Mouse (Mus musculus): ENCODE results near the gene Rmnd1. TPM values are rescaled to one million over a fixed set of nuclear protein-coding genes. Genes with fewer than 3 reads are reported as not detected.
A peak's percentile ranks its signal among the peaks of the same experiment; 100 is the strongest.
"Not testable (repeated sequence)": the region's sequence is repeated elsewhere in the genome, so short reads cannot be mapped to it uniquely, and the experiment has no call there.

Rmnd1 gene
- 10 to 100 TPM; 39.8 to 49.9 (median 41.7) TPM for total RNA-seq (2022)

DNA sequence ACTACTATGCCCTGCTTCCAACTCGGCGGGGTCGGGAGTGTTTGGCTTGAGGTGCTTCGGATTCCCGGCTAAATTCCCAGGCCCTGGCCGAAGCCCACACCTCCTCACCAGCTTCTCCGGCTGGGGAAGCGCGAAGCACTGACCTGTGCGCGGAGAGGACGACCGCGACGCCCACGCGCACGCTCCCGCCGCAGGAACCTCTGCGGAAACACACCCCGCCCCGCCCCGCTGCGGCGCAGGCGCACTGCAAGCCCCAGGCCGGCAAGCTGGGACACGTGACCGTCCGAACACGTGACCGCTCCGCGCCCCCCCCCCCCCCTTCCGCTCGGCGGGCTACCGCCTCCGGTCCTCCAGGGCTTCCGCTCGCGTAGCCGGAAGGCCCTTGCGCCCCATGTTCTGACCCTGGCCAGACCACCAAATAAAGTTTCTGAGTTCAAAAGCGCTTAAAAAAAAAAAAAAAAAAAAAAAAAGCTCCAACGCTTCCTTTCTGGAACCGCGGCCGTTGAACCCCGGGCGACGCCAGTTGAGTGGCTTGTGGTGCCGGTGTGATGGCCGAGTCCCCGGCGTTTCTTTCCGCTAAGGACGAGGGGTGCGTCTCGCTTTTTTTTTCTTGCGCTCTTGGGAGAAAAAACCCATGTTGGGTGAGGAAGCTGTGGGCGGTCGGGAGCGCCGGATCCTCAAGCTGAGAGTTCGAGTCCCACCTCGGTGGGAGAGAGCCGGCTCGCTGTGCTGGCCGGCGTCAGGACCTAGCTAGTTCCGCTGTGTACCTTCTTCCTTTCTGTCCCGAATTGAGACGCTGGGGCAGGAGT is at the start of gene Rmnd1, which contains the start of gene Armt1:
TSS of gene Rmnd1 (minus strand) at position 266 of the 809 bp plus-strand sequence.
TSS of gene Armt1 (plus strand) at position 345 of the 809 bp plus-strand sequence.
- DNase-seq = peak; percentile 92

DNA sequence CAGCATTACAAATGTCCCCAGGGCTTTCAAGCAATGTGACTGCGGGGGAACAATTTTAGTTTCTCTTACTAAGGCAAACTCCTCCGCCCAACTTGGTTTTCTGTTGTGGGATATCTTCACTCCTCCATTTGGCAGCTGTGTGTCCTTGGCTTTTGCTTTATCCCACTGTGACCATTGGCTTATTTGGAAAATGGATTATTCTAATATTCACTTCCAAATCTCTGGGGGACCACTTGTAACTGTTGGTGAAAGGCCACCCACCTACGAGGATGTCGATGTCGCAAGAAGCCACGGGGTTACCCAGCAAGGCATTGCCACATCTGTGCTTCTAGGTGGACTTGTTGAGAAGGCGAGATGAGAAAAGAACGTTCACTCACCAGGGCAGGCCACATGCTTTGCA is 49.5 kb upstream of the Rmnd1 start:
- peak; percentile 39 for DNase-seq

DNA sequence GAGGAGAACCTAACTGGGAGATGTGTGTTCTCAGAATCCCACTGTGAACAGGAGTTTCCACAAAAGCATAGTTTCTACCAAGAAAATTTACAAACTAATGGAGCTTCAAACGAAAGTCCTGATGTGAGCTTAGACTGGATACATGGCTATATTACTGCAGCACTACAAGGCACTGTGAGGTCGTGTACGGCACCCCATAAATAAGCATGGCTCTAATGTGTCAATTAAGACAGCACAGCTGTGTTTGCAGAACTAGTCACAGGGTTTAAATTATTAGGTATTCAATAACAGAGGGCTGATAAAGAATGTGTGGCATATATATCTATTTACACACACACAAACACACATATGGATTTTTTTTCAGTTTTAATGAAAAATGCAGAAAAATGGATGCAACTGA is 48.7 kb upstream of the Rmnd1 start:
- DNase-seq = no peak

DNA sequence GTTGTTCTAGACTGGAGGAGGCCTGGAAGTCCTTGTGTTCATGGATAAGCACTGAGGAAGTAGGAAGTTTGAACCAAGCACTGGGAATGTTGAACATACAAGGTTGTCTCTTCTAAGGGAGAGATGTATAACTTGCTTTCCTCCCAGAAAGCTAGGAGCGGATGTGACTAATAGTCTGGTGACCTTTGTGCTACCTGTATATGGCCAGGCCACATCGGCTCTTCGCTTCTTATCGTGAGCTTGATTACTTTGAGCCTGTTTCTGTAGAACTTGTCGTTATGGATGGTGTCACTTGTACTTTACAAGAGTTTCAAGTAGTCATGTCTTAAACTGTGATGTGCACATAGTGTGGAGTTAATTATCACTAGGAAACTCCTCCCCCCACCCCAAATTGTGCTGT is 44.4 kb upstream of the Rmnd1 start:
- no peak for DNase-seq

DNA sequence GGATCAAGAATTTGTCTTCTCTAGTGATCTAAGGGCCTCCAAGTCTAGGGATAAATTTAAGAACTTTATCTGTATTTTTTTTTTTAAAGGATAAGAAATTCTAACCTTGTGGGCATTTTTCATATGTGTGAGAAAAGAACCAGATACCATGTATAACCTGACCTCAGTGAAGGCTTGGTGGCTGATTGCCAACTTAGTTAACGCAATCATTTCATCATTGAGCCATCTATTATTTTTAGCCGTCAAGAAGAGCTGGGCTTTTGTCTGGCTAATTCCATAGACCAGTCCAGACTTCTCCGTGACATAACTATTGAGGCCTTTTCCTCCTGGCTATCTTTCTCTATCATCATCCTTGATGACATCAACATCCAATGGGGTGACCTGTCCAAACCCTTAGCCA is 43.2 kb upstream of the Rmnd1 start:
- DNase-seq = no peak

DNA sequence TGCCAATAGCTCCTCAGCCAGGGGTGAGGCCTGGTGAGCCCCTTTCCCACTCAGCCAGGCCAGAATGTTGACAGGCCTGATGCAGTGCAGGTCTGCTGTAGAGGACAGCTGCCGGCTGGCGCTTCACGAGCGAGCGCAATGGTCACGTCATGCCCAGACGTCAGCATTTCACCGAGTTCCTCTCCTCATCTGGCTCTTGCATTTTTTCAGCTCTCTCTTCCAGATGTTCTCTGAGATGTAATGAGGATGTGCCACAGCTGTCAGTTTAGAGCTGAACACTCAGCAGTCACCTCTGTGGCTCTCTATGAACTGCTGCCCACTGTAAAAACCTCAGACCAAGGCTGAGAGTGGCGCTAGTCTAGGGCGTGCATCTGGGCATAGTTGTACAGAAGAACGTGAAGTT is 41.4 kb upstream of the Rmnd1 start:
- DNase-seq = no peak

DNA sequence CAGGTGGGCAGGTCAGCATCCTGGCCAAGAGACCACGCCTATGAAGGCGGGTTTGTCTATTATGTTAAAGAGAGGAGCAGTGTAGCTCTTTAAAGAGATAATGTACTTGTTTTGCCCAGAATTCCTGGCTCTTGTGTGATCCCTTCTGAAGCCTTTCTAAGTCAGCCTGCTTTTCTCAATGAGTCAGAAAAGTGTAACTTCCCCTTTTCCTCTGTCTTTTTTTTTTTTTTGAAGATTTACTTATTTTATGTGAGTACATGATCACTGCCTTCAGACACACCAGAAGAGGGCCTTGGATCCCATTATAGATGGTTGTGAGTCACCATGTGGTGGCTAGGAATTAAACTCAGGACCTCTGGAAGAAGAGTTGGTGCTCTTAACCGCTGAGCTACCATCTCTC is 37.2 kb upstream of the Rmnd1 start:
- no peak for DNase-seq

DNA sequence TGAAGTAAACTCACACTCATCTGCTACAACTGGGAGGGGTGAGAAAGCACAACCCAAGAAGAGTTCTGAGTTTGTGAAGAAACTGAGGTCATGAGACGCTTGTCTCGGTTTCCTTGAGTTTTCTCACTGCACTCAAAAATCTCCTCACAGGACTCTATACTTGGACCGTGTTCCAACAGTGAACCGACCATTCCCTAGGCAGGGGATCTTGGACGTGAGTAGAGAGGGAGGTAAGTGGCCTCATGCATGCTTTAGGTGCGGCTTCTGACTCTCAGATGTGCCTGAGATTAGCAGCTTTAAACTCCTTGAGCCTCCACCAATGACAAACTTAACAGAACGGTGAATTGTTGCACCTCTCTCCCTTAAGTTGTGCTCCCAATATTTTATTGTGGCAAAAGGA is 33.6 kb upstream of the Rmnd1 start:
- no peak for DNase-seq

DNA sequence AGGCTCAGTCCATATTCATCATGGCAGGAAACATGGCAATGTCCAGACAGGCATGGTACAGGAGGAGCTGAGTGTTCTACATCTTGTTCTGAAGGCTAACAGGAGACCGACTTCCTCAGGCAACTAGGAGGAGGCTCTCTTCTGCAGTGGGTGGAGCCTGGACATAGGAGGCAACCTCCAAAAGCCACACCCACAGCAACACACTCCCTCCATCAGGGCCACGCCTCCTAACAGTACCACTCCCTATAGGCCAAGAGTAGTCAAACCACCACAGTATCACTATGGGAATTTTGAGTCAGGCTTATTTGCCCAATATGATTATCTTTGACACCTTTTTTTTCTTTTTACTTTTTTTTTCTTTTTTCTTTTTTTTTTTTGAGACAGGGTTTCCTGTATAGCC is 28.0 kb upstream of the Rmnd1 start:
- DNase-seq = no peak

DNA sequence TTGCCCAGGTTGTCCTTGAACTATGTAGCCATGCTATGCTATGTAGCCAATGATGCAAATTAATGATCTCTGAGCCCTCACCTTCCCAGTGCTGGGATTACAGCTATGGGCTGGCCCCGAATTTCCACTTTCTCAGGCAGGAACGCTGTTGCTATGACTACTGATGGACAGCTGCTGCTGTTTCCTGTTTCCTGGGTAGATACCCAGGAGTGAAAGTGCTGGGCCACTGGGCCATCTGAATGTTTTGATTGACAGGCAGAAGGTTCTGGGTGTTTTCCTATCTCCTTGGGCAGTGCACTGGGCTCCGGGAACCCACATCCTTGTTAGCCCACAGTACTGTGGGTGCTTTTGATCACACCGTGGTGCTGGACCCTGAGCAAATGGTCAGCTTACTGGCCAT is 24.2 kb upstream of the Rmnd1 start:
- no peak for DNase-seq

DNA sequence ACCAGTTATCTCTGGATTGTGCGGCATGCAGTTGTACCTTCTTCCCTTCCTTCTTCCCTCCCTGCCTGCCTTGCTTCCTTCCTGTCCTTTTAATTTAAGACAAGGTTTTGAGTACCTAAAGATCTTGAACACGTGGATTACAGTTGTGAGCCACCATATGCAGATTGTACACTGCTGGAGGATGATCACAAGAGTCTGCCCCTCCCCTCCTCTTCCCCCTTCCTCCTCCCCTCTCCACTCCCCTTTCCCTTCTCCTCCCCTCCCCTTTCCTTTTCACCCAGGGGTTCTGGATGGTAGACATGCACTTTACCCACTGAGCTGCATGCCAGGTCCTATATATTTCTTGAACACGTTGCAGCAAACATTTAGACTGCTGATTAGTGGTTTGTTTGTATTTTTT is 3.2 kb upstream of the Rmnd1 start:
- DNase-seq = no peak

DNA sequence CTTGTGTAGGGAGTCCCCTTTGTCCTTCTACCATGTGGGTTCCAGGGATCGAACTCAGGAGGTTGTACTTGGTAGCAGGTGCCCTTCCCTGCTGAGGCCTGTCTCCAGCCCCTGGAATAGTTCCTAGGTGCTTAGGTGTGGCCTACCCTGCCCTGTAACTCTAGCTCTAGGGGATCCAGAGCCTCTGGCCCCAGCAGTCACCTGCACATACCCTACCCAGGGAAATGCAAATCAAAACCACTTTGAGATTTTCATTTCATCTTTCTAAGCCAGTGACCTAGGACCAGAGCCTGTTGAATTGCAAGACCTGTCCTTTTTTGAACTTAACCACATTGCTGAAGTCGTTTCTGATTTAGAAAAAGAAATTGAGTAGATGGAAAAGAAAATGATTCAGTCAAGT is 1.7 kb upstream of the Rmnd1 start:
- DNase-seq = not testable (repeated sequence)

DNA sequence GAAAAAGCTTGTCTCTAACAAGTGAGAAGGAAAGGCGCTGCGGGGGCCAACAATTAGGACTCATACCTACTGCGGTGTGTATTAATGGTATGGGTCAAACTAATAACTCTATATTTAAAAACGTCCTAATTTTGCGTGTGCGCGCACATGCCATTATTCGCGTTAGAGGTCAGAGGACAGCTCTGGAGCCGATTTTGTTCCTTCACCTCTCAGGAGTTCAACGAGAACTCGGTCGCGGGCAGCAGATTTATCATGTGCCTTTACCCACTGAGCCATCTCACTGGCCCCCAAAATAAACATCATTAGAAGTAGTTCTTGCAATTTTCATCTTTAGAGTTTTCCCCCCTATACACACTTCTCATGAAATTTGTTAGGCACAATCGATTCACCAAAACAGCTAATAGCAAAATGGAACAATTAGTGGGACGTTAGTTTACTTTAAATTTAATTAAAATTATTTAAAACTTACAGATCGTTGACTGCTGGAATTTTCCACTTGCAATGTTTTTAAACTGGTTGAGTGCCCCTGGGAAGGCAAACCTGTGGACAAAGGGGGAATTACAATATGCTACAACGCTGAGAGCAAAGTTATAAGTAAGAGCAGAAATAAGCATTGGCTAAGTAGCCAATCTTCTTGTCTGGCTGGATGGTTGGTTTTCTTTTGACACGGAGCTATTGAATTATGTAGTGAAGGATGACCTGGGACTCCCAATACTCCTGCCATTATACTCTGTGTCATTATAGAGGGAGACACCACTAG is 988 bp upstream of the Rmnd1 start:
- no peak for DNase-seq

DNA sequence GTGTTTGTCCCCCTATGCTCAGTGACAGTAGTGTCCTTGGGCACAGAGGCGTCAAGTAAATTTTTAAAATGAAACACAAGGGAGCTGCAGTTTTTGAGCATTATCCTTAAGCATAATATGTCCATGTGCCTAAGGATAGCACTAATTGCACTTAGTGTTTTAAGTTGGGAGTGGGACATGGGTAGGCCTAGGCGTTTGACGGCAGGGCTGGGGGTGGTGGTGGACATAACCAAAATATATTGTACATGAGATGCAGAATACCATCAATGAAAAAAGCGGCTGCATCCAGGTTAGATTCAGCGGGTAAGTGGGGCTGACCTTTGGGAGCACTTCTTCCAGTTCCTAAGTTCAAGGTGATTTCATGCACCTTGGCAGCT is 454 bp downstream of the Rmnd1 start:
- no peak for DNase-seq

DNA sequence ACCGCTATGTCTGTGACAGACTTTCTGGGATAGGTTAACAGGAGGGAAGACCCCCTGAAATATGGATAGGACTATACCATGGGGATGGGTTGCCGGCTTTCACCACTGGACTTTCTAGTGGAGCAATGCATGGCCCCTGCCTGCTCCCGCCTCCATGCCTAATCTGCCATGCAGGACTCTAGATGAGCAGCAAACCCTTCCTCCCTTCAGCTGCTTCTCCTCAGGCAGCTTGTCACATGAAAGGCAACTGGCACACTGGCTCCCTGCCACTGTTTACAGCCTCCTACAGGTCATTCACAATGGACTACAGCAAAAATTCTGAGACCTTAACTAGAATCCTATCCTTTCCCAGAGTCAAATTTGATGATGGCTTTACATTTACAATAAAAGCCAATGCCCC is 1.4 kb downstream of the Rmnd1 start:
- DNase-seq = no peak

DNA sequence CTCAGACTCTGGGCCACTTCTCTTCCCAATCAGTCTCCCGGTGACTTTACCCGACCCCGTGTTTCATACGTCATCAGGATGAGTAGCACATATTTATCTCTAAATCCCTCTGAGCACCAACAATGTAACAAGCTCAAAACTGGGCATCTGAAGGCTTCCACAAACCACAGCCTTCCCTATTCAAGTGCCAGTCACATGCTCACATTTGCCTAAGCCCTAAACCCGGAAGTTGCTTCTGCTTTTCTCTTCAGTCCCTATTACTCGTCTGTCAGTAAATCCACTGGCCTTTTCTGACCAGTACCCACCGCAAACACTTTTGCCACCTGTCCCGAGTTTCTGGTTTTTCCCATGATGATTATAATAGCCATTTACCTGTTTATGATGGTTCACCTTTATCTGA is 1.8 kb downstream of the Rmnd1 start:
- no peak for DNase-seq

DNA sequence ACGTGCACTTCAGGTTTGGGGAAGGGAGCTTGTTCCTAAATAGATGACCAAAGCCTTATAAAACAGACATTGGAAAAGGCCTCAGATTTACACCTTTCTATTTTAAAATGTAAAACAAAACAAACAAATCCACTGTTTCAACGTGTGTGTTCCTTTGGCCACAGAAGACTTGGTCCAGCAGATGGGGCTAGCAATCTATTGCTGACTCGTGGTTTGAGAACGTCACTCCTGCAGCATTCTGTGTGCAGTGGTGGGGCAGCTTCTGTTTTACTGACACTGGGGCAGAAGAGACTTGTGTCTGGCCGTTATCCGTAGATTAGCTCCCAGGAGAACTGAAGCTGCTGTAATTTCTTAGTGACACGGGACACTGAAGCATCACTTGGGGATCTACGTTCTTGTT is 6.9 kb downstream of the Rmnd1 start:
- no peak for DNase-seq

DNA sequence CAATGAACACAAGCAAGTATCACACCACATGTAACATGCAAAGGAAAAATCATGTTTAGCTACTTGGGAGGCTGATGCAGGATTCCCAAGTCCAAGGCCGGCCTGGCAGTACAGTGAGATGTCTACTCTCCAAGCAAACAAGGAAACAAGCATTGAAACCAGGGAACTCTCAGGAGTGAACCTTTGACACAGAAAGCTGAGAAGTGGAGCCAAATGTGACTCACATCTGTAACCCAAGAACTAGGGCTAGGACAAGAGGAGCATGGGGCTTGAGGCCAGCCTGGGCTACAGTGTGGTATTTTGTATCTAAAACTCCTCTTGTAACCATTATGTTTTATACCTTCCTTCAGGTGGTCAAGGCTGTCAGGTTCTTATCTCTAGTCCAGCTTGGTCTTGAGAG is 25.0 kb downstream of the Rmnd1 start:
- DNase-seq = no peak

DNA sequence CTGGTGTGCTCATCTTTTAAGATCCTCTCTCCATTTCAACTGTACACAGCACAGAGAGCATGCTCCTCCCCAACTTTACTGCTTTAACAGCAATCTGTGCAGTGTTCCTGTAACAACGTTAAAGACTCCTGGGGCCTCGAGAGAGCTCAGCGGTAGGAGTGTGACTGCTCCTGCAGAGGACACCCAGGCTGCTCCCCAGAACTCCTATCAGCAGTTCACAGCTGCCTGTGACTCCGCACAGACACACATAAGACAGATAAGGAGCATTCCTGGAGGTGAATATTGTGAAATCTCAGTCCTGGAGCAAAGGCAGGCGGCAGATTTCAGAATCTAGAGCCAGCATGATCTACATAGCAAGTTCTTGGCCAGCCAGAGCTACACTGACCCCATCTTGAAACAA is 26.7 kb downstream of the Rmnd1 start:
- no peak for DNase-seq

DNA sequence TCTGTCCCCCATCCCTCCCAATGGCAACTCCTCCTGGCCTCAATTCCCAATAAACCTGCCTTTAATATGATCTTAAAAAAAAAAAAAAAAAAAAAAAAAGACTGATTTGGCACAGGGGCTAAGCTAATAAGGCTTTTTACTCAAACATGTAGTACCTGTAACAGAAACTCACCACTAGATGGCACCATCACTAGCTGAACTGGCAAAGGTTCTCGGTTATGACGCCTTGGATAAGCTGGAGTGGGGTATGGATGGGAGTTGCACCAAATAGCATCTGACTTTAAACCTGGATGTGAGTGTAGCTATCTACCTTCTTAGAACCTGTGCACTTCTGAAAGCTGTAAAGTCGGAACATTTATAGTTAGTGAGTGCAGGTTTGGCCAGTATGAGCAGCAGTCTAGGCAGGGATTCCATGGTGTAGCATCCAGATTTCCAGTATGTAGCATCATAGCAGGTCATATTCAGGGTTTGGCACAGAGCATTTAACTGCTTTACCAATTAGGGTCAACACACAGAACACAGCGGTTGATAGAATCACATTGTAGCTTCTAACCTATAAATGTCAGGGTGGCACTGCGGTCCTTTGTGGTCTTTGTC is 27.2 kb downstream of the Rmnd1 start:
- no peak for DNase-seq

DNA sequence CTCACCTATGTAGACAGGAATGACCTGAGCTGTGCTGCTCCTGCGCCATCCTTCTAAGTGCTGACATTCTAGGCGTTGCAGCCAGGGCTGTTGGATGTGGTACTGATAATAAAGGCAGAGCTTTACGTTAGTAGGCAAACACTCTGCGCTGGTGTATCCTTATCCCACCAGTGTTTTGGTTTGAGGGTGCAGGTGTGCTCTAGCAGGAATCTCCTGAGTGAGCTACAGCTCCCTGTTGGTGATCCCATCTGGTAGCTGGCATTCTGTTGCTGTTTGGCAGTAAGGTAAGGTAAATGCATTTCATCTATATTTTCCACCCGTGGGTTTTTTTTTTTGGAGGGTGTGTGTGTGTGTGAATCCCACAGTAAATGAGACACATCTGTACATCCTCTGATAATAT is 34.1 kb downstream of the Rmnd1 start:
- no peak for DNase-seq

DNA sequence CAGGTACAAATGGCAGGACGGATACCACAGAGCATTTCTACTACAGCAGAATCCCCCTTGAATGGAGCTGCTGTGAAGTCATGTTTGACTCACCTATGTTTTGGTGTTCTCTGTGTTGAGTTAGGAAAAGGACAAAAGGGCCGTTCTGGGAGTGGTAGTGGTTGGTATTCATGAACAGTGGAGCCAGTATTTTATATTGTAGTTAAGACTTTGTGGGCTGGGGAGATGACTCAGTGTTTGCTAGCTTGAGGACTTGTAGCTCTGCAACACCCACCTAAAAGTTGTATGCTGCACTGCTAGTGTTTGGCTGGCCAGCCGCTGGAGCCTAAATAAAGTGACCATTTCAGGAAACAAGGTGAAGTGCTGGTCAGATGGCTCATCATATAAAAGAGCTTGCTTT is 36.9 kb downstream of the Rmnd1 start:
- no peak for DNase-seq

DNA sequence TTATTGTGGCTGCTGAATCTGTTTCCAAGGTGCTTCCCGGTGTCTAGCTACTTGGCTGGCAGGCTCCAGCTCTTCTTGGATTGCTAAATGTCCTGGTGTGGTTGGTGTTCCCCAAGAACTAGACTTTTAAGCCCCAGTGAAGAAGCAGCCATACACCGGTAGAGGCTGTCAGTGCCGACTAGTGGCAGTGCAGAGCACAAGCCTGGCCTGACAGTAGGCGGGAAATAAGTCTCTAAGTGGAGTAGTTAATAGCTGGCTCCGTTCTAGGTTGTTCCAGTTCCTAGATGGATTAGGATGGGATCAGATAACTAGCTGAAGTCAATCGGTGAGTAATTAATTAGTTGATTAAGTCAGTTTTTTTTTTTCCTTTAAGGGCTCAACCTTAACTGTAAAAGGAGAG is 40.3 kb downstream of the Rmnd1 start:
- no peak for DNase-seq

DNA sequence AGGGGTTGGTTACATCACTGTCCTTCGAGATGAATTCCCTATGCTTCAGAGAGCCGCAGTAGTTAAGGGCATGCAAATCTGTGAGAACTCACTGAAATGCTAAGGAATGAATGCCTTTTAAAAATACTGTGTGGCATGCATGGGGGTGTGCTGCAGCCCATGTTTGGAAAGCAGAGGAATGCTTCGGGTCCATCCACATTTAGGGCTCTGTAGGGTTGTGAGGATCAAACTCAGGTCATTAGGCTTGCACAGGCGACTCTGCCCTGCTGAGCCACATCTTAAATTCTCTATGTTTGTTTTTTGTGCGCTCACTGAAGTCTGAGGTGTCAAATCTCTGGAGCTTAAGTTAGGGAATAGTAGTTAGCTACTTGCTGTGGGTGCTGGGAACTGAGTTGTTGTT is 41.1 kb downstream of the Rmnd1 start:
- no peak for DNase-seq

Data from adrenal gland, adult 8-10 months (tissue).